Mouse (Mus musculus) E14TG2a.4 (cell line): ENCODE results near the gene Plekhj1.
A peak's percentile ranks its signal among the peaks of the same experiment; 100 is the strongest.
"Not testable (repeated sequence)": the region's sequence is repeated elsewhere in the genome, so short reads cannot be mapped to it uniquely, and the experiment has no call there.

Experiments
- H3K27me3 ChIP-seq: 2 replicates; pipeline ENCODE4 v1.6.1; 2014; ENCODE audit warnings: low read length, control low read depth; ENCODE audit not compliant: insufficient read depth
- H3K36me3 ChIP-seq: 2 replicates; pipeline ENCODE4 v1.6.1; 2014; ENCODE audit warnings: low read length, control low read depth; ENCODE audit not compliant: insufficient read depth
- H3K4me1 ChIP-seq: replicated peaks from 2 replicates; pipeline ENCODE4 v1.6.1; 2014; ENCODE audit warnings: low read depth, low read length, control low read depth
- H3K4me3 ChIP-seq: replicated peaks from 2 replicates; pipeline ENCODE4 v1.5.1; 2014; ENCODE audit warnings: mild to moderate bottlenecking, low read length
- H3K9me3 ChIP-seq: 2 replicates; pipeline ENCODE4 v1.6.1; 2014; ENCODE audit warnings: low read length, control low read depth
- CTCF ChIP-seq: conservative IDR thresholded peaks from 2 replicates; pipeline ENCODE4 v1.5.1; 2014; ENCODE audit warnings: low read length
- NANOG ChIP-seq: IDR thresholded peaks from 2 replicates; pipeline ENCODE4 v1.6.1; 2014; ENCODE audit warnings: borderline replicate concordance, low read length, mixed read lengths
- POU5F1 ChIP-seq: IDR thresholded peaks from 2 replicates; pipeline ENCODE4 v1.6.1; 2014; ENCODE audit warnings: low read length, borderline replicate concordance

Plekhj1 gene

DNA sequence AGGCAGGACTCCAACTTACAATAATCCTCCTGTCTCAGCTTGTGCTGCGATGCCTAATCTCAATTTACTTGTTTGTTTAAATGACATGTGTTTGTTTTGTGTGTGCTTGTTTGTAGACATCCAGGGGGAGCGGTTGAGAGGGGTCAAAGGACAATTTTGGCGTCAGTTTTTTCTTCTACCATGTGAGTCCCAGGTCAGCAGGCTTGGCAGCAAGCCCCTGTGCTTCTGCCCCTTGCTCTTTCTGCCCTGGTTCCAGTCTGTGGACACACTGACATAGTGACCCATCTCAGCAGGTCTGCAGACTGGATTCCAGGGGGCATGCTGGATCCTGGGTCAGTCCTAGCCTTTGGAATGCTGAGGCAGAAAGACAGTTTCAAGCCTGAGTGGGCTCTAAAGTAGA, 21.0 kb upstream of the Plekhj1 start:
- peaks cover 13% of the 10 kb centered on the region for H3K4me1 ChIP-seq
- H3K36me3 ChIP-seq = no peaks in the 10 kb centered on the region
- no peak overlapping the region for H3K4me3 ChIP-seq
- H3K9me3 ChIP-seq = no peaks in the 10 kb centered on the region
- TF ChIP-seq CTCF (no peak), NANOG (no peak), POU5F1 (no peak)
- H3K27me3 ChIP-seq = 0 out of 2 replicates have a peak, but pooled peaks cover 2% of the 10 kb centered on the region

DNA sequence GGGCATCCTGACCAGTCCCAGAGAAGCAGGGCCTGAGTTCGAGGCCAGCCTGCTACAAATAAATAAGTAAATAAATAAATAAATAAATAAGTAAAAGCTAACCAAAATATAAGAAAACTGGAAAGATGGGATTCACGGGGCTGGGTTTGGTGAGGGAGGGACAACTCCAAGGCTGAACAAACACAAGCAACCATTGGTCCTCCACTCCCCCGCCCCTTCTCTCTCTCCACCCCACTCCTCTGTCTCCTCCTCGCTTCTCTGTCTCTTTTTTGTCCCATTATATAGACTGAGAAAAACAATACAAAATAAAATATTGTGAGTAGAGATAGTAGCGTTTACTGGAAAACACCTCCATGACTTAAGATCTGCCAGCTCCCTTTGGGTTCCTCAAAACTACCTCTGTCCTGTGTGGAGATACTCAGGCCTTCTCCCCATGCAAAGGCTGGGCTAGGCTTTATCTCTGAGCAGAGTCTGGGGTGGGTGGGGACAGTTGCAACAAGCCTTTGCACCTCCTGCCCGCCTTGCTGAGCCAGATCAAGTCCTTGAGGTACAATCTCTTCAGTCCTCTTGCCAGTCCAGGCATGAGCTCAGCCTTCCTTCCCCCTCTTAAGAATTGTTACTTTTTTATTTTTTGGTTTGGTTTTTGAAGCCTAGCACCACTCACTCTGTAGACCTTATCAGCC, 20.3 kb upstream of the Plekhj1 start:
- TF ChIP-seq CTCF = no peak
- no peak overlapping the region for H3K4me3 ChIP-seq
- H3K4me1 ChIP-seq = peaks cover 6% of the 10 kb centered on the region
- 0 out of 2 replicates have a peak, but pooled peaks cover 4% of the 10 kb centered on the region for H3K27me3 ChIP-seq
- no peaks in the 10 kb centered on the region for H3K36me3 ChIP-seq
- no peaks in the 10 kb centered on the region for H3K9me3 ChIP-seq

DNA sequence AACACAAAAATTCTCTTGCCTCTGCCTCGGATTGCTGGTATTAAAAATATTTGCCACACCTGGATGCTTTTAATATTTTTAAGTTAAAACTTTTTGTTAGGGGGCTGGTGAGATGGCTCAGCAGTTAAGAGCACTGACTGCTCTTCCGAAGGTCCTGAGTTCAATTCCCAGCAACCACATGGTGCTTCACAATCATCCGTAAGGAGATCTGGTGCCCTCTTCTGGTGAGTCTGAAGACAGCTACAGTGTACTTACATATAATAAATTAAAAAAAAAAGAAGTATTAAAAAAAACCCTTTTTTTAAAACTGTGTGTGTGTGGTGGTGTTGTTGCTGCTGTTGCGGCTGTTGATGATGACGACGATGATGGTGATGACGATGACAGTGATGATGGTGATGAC, 19.5 kb upstream of the Plekhj1 start:
- H3K36me3 ChIP-seq, H3K4me3 ChIP-seq, H3K9me3 ChIP-seq, H3K4me1 ChIP-seq, H3K27me3 ChIP-seq: not testable (repeated sequence)
- peak; percentile 25 for TF ChIP-seq CTCF

DNA sequence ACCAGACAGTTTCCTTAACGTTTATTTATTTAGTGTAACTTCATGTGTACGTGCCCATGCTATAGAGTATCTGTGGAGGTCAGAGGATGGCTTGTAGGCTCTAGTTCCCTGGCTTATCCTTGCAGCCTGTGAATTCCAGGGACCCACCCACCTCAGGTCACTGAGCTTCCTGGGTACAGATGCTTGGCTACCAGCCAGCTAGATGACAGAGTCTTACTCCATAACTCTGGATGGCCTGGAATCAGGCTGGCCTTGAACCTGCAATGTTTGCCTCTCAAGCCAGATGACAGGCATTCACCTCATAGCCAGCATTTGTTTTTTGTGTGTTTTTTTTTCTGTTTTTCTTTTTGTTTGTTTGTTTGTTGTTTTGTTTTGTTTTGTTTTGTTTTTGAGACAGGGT, 18.7 kb upstream of the Plekhj1 start:
- H3K4me3 ChIP-seq = no peak overlapping the region
- peaks cover 18% of the 10 kb centered on the region for H3K27me3 ChIP-seq
- no peak for TF ChIP-seq CTCF
- TF ChIP-seq NANOG = no peak
- TF ChIP-seq POU5F1 = no peak
- no peaks in the 10 kb centered on the region for H3K9me3 ChIP-seq
- H3K36me3 ChIP-seq = no peaks in the 10 kb centered on the region
- peaks cover 8% of the 10 kb centered on the region for H3K4me1 ChIP-seq

DNA sequence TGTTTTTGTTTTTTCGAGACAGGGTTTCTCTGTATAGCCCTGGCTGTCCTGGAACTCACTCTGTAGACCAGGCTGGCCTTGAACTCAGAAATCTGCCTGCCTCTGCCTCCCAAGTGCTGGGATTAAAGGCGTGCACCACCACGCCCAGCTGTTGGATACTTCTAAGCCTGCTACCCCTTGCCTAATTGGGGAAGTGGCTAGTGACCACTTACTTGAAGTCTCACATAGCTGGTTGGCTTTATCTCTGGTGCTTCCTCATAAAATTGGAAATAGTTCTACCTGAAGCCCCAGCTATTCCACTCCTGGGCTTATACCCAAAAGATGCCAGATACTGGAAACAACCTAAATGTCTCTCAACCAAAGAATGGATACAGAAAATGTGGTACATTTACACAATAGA, 17.9 kb upstream of the Plekhj1 start:
- not testable (repeated sequence) for H3K4me3 ChIP-seq, H3K4me1 ChIP-seq, H3K36me3 ChIP-seq, H3K9me3 ChIP-seq
- H3K27me3 ChIP-seq = peaks cover 24% of the 10 kb centered on the region

DNA sequence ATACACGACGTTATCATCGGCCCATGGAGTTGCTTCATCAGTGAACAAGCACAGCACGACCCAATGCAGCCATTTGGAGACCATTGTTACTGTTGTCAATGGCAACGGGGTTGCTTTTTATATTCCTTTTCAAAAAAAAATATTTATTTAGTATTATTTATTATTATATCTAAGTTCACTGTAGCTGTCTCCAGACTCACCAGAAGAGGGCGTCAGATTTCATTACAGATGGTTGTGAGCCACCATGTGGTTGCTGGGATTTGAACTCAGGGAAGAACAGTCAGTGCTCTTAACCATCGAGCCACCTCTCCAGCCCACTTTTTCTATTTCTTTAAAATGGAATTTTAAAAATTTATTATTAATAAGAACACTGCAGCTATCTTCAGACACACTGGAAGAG, 16.4 kb upstream of the Plekhj1 start:
- H3K9me3 ChIP-seq = no peaks in the 10 kb centered on the region
- H3K36me3 ChIP-seq = no peaks in the 10 kb centered on the region
- peaks cover 18% of the 10 kb centered on the region for H3K4me1 ChIP-seq
- H3K4me3 ChIP-seq = no peak overlapping the region
- peaks cover 38% of the 10 kb centered on the region for H3K27me3 ChIP-seq
- TF ChIP-seq CTCF = peak; percentile 6; the same call in 1 of the 2 replicates
- no peak for TF ChIP-seq NANOG
- TF ChIP-seq POU5F1 = no peak

DNA sequence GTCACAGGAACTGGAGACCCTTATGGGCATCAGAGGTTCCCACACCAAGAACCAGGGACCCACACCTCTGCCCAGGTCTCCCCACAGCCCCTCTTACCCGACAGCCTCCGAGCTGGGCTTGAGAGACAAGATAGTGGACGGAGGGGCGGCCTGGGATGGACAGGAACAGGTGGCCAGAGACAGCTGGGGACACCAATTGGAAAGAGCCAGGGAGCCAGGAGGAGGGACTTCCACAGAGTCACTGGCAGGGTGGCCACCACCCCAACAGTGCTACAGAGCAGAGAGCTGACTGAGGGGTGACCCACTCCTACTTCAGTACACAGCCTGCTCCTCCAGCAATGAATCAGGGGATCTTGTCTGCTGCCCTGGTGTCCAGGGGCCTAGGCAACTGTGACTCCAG, 14.9 kb upstream of the Plekhj1 start, which contains the start of gene Jsrp1:
Gene Jsrp1, minus strand, starts transcription at position 133 of the 400 bp plus-strand sequence.
- no peak for TF ChIP-seq CTCF
- no peak for TF ChIP-seq POU5F1
- TF ChIP-seq NANOG = no peak
- peaks cover 27% of the 10 kb centered on the region for H3K4me1 ChIP-seq

DNA sequence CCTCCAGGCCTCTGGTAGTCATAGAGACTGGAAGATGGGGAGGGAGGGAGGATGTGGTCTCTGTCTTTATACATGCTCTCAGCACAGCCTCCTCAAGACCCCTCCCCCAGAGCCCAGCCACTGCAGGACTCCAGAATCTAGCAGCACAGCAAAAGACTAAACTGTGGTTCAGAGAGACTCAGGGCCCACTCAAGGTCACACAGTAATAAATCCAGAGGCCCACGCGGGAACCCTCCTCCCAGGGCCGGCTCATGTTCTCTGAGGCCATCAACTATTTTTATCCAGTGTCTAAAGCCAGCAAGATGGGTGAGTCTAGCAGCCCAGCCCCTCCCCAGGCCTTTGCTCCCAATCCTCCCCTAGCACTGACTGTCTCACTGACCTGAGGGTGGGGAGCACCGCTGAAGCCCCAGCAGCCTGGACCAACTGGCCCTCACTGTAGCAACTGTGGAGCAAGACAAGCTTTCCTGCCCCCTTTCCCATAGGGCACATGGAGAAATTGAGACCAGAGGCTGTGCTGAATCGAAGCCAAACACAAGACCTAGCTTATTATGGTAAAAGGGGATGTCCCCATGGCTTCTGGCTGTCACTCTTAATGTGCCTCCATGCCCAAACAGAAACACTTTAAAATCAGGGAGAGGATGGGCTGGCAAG, 14.1 kb upstream of the Plekhj1 start:
- TF ChIP-seq NANOG (no peak), CTCF (no peak), POU5F1 (no peak)

More for the DNA sequence above, 14.9 kb upstream of the Plekhj1 start, which contains the start of gene Jsrp1:
- H3K27me3 ChIP-seq = peaks cover 52% of the 10 kb centered on the region
- H3K9me3 ChIP-seq = no peaks in the 10 kb centered on the region
- no peak within 1 kb of the TSS for H3K4me3 ChIP-seq
- H3K36me3 ChIP-seq = no peaks in the 10 kb centered on the region

DNA sequence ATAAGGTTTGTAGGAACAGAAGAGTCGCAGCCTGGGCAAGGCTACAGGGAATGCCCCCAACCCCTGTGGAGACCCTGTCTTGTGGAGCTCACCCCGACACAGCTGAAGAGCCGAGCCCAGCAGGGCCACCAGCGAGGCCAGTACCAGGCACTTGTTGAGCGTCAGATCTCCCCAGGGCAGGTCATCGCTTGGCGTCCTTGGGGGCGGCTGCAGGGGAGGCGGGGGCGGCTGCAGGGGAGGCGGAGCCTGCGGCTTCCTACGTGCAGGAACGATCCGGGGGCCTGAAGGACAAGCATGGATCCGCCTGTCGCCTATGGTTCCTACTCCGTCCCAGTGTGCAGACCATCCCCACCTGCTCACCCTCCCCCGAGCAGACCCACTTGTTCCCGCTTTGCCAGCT, 11.7 kb upstream of the Plekhj1 start:
- no peak for TF ChIP-seq NANOG
- peaks cover 63% of the 10 kb centered on the region for H3K27me3 ChIP-seq
- peak overlapping the region; percentile 74 for H3K4me3 ChIP-seq

More for the DNA sequence above, 14.1 kb upstream of the Plekhj1 start:
- peaks cover 55% of the 10 kb centered on the region for H3K27me3 ChIP-seq
- H3K36me3 ChIP-seq = no peaks in the 10 kb centered on the region
- no peaks in the 10 kb centered on the region for H3K9me3 ChIP-seq
- H3K4me3 ChIP-seq = no peak overlapping the region
- peaks cover 35% of the 10 kb centered on the region for H3K4me1 ChIP-seq

More for the DNA sequence above, 11.7 kb upstream of the Plekhj1 start:
- H3K4me1 ChIP-seq = peaks cover 53% of the 10 kb centered on the region
- peaks cover 3% of the 10 kb centered on the region for H3K36me3 ChIP-seq
- no peaks in the 10 kb centered on the region for H3K9me3 ChIP-seq
